Mouse (Mus musculus): ENCODE data around the gene Lrp6.

DNA sequence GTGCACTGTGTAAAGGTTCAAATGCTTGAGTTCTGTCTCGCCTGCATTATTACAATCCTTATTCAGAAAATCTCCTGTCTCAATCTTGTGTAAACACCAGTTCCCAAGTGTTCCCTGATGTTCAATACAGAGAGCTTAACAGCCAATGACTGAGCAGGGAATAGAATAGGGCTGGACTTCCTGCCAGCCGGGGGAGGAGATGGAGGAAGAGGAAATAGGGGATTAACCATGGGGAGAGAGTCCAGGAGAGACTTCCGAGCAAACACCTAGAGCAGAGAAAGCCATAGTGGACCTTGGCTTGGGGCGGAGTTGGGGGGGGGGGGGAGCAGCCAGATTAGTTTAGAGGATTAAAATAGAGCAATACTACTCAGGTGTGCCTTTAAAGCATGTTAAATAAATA lies 51.3 kb downstream of the Lrp6 start:
- TF ChIP-seq CTCF (IDR thresholded peaks at IDR 0.05; ENCODE audit: borderline replicate concordance, insufficient read depth, low read depth, low read length) (no peak), POLR2A (IDR thresholded peaks at IDR 0.05; ENCODE audit: borderline replicate concordance, insufficient read depth, low read length) (no peak)

Measured in cerebellum, adult 2 months (tissue).